ENCODE assay signal across 8 mouse cellular contexts in genomic region chr8:81341191-81341590, GRCm38 (mm10). TPM values are rescaled to one million over a fixed set of nuclear protein-coding genes. Genes with fewer than 3 reads are reported as not detected.
DNase-seq lines count a peak whose midpoint lies in the region; ATAC-seq lines count a peak whose summit lies in the region.

No protein-coding gene starts in this region.

- 45% methylated on average over 5 of the region's 5 CpGs for WGBS in lung, embryonic 15.5 days
- 49% methylated on average over 5 of the region's 5 CpGs for WGBS in limb, embryonic 15.5 days
- 48% methylated on average over 5 of the region's 5 CpGs for WGBS in stomach, embryonic 15.5 days

- peak overlapping the region; percentile 61; the same call in 1 of the 2 replicates for H3K4me3 ChIP-seq in lung, embryonic 15.5 days
- H3K4me3 ChIP-seq in limb, embryonic 15.5 days, result peak overlapping the region; percentile 54
- no peak overlapping the region for H3K4me3 ChIP-seq in stomach, embryonic 15.5 days (replicated peaks)

- H3K27ac ChIP-seq in lung, embryonic 15.5 days, result no peak overlapping the region
- H3K27ac ChIP-seq in limb, embryonic 15.5 days, result no peak overlapping the region
- H3K27ac ChIP-seq in stomach, embryonic 15.5 days, result no peak overlapping the region

- peaks cover 5% of the 10 kb centered on the region for H3K27me3 ChIP-seq in lung, embryonic 15.5 days
- peaks cover 12% of the 10 kb centered on the region for H3K27me3 ChIP-seq in limb, embryonic 15.5 days
- H3K27me3 ChIP-seq in stomach, embryonic 15.5 days (replicated peaks), result no peaks in the 10 kb centered on the region

- peak overlapping the region; percentile 99 for H3K4me2 ChIP-seq in lung, embryonic 15.5 days
- H3K4me2 ChIP-seq in limb, embryonic 15.5 days, result peak overlapping the region; percentile 97
- peak overlapping the region; percentile 98 for H3K4me2 ChIP-seq in stomach, embryonic 15.5 days

- no peaks in the 10 kb centered on the region for H3K9me3 ChIP-seq in lung, embryonic 15.5 days
- no peaks in the 10 kb centered on the region for H3K9me3 ChIP-seq in limb, embryonic 15.5 days
- H3K9me3 ChIP-seq in stomach, embryonic 15.5 days, result no peaks in the 10 kb centered on the region

- H3K9ac ChIP-seq in lung, embryonic 15.5 days, result no peak overlapping the region
- no peak overlapping the region for H3K9ac ChIP-seq in limb, embryonic 15.5 days
- no peak overlapping the region for H3K9ac ChIP-seq in stomach, embryonic 15.5 days

- ATAC-seq in lung, embryonic 15.5 days (ENCODE audit: borderline replicate concordance, extremely low read depth, low FRiP score, low TSS enrichment), result no peak
- ATAC-seq in granulocyte monocyte progenitor cell, adult 5-6 weeks (replicated peaks; ENCODE audit: poor library complexity, severe bottlenecking), result 0 out of 2 replicates have a peak, but pooled peaks have one; percentile 12
- ATAC-seq in limb, embryonic 15.5 days (ENCODE audit: insufficient number of reproducible peaks, low FRiP score, low TSS enrichment, low read depth), result no peak
- ATAC-seq in stomach, embryonic 15.5 days (ENCODE audit: insufficient read depth, low FRiP score, low read depth), result no peak
- no peak for ATAC-seq in frontal cortex, adult (ENCODE audit: low TSS enrichment)

- peaks cover 11% of the 10 kb centered on the region for H3K4me1 ChIP-seq in lung, embryonic 15.5 days
- H3K4me1 ChIP-seq in limb, embryonic 15.5 days, result peaks cover 15% of the 10 kb centered on the region
- H3K4me1 ChIP-seq in stomach, embryonic 15.5 days, result peaks cover 11% of the 10 kb centered on the region; the same call in 1 of the 2 replicates

- no peaks in the 10 kb centered on the region for H3K36me3 ChIP-seq in lung, embryonic 15.5 days
- H3K36me3 ChIP-seq in limb, embryonic 15.5 days, result no peaks in the 10 kb centered on the region
- no peaks in the 10 kb centered on the region for H3K36me3 ChIP-seq in stomach, embryonic 15.5 days

- DNase-seq in lung, postnatal 36 days, result no peak
- no peak for DNase-seq in retina, embryonic 14.5 days (ENCODE audit: low spot score)
- DNase-seq in T-cell, adult 2 months (ENCODE audit: low spot score), result no peak

RNA-seq across cellular contexts. Expression of gene Inpp4b, which starts 1.2 kb away (rescaled TPM):
- polyA plus RNA-seq in lung, embryonic 15.5 days (2015; fragmentation: Nextera tagmentation; extraction: Ambion mirVana), result 7.8 and 9.7 TPM in 2 replicates
- 0.73 and 1.2 TPM in 2 replicates for total RNA-seq in granulocyte monocyte progenitor cell, adult 5-6 weeks (2014; fragmentation: Nextera tagmentation)
- total RNA-seq in granulocyte monocyte progenitor cell, adult 5-6 weeks (2017), result 0.47 and 4.7 TPM in 2 replicates
- 12.9 and 19.5 TPM in 2 replicates for polyA plus RNA-seq in limb, embryonic 15.5 days (2015; fragmentation: Nextera tagmentation; extraction: Ambion mirVana)
- 6.2 and 6.7 TPM in 2 replicates for polyA plus RNA-seq in stomach, embryonic 15.5 days (2015; fragmentation: Nextera tagmentation; extraction: Ambion mirVana)
